In the genomic region with DNA sequence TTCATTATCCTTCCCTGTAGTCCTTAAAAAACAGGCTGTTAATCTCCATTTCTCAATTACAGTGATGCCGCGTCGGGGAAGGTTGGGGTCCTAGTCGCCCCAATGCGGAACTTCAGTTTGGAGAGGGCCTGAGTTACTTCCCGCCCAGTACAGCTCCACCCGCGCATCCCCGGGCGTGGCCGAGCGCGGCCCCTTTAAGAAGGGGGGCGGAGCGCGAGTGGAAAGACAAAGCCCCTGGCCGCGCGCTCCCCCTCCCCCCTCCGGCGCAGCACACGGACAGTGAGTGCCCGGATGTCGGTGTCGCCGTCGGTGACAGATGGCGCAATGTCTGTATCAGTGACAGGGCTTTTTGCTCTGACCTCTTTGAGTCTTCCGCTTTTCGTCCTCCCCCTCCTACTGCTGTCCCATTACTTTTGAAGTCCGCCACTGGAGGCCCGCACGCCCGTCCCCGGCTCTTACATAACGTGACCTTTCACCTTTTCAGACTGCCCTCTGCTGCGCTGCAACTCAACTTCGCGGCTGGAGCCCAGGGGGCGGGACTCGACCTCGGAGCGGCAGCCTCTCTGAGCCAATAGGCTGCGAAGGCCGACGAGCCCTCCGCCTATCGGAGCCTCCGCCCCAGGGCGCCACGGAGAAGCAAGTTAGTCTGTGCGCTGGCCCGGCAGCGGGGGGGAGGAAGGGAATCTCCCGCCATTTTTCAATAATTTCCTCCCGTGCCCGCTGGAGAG, we compare ENCODE assay signal across 8 mouse cellular contexts. TPM values are rescaled to one million over a fixed set of nuclear protein-coding genes. Genes with fewer than 3 reads are reported as not detected.
A peak's percentile ranks its signal among the peaks of the same experiment; 100 is the strongest.
DNase-seq lines count a peak whose midpoint lies in the region; ATAC-seq and TF ChIP-seq lines count a peak whose summit lies in the region.

A gene (plus strand): TSS at position 644 of the 728 bp plus-strand sequence.

- no peak; a peak in 1 of 4 replicates for TF ChIP-seq EP300 in MEL (IDR thresholded peaks at IDR 0.05; ENCODE audit: low read depth in 1 of 2, low read length in 2 of 2)

- peak; percentile 97 for ATAC-seq in forebrain, postnatal 0 days
- peak; percentile 97 for ATAC-seq in lung, embryonic 15.5 days (ENCODE audit: borderline replicate concordance, extremely low read depth, low FRiP score, low TSS enrichment)

- peak within 1 kb of the TSS; percentile 100 for H3K9ac ChIP-seq in MEL (ENCODE audit: control insufficient read depth, low read depth, low read length, poor library complexity, severe bottlenecking)
- H3K9ac ChIP-seq in forebrain, postnatal 0 days, result peak within 1 kb of the TSS; percentile 81
- H3K9ac ChIP-seq in lung, embryonic 15.5 days, result peak within 1 kb of the TSS; percentile 99

- peak within 1 kb of the TSS; percentile 97 to 99 for H3K4me3 ChIP-seq in MEL (ENCODE audit: control insufficient read depth in 1 of 2, insufficient read depth in 1 of 2, low read depth in 2 of 2, low read length in 2 of 2)
- H3K4me3 ChIP-seq in cerebellum, adult 2 months (replicated peaks; ENCODE audit: insufficient read depth, low read depth, low read length), result peak within 1 kb of the TSS; percentile 55
- H3K4me3 ChIP-seq in forebrain, postnatal 0 days (ENCODE audit: low read depth, low read length), result peak within 1 kb of the TSS; percentile 98
- peak within 1 kb of the TSS; percentile 95 for H3K4me3 ChIP-seq in lung, embryonic 15.5 days

- H3K36me3 ChIP-seq in MEL (ENCODE audit: control insufficient read depth in 1 of 2, insufficient read depth in 2 of 2, low read length in 2 of 2), result peaks cover 2 to 26% of the 10 kb centered on the region in 2 experiments; a peak in 3 of 4 replicates
- H3K36me3 ChIP-seq in forebrain, postnatal 0 days (ENCODE audit: insufficient read depth), result peaks cover 12% of the 10 kb centered on the region
- peaks cover 10% of the 10 kb centered on the region; the same call in 1 of the 2 replicates for H3K36me3 ChIP-seq in lung, embryonic 15.5 days

- peak within 1 kb of the TSS; percentile 96 for H3K27ac ChIP-seq in MEL (ENCODE audit: control insufficient read depth, low read depth, low read length)
- peak within 1 kb of the TSS; percentile 89 for H3K27ac ChIP-seq in cerebellum, adult 2 months (ENCODE audit: insufficient read depth, low read length)
- peak within 1 kb of the TSS; percentile 95 for H3K27ac ChIP-seq in forebrain, postnatal 0 days (ENCODE audit: low read depth, low read length)
- peak within 1 kb of the TSS; percentile 97 for H3K27ac ChIP-seq in lung, embryonic 15.5 days

- peaks cover 0 to 9% of the 10 kb centered on the region in 2 experiments; a peak in 3 of 4 replicates for H3K4me1 ChIP-seq in MEL (ENCODE audit: control insufficient read depth in 1 of 2, insufficient read depth in 2 of 2, low read length in 2 of 2)
- peaks cover 18% of the 10 kb centered on the region for H3K4me1 ChIP-seq in cerebellum, adult 2 months (ENCODE audit: control insufficient read depth, insufficient read depth, low read length)
- peaks cover 16% of the 10 kb centered on the region; the same call in 1 of the 2 replicates for H3K4me1 ChIP-seq in forebrain, postnatal 0 days (ENCODE audit: insufficient read depth)
- peaks cover 24% of the 10 kb centered on the region for H3K4me1 ChIP-seq in lung, embryonic 15.5 days

- peaks cover 39% of the 10 kb centered on the region for H3K79me2 ChIP-seq in MEL (ENCODE audit: control insufficient read depth, insufficient read depth, low read length, poor library complexity)

- DNase-seq in MEL (ENCODE audit: low read depth, low spot score), result peak; percentile 98
- DNase-seq in cerebellum, adult 2 months, result peak; percentile 99 to 100
- peak; percentile 98 for DNase-seq in forebrain, postnatal 0 days
- peak; percentile 98 for DNase-seq in heart, postnatal 4 days
- DNase-seq in layer of hippocampus, adult 8-10 months (ENCODE audit: low spot score in 2 of 2), result peak; percentile 98
- DNase-seq in ovary, adult 18-20 months (ENCODE audit: low spot score), result peak; percentile 99
- DNase-seq in thymus, postnatal 0 days (ENCODE audit: low spot score), result peak; percentile 97

- H3K4me2 ChIP-seq in forebrain, postnatal 0 days (ENCODE audit: low read depth), result peak within 1 kb of the TSS; percentile 72
- peak within 1 kb of the TSS; percentile 66 for H3K4me2 ChIP-seq in lung, embryonic 15.5 days

- H3K27me3 ChIP-seq in MEL (ENCODE audit: control insufficient read depth in 1 of 2, insufficient read depth in 2 of 2, low read length in 2 of 2), result no peaks in the 10 kb centered on the region
- no peaks in the 10 kb centered on the region for H3K27me3 ChIP-seq in cerebellum, adult 2 months (ENCODE audit: control insufficient read depth, insufficient read depth, low read length)
- H3K27me3 ChIP-seq in forebrain, postnatal 0 days (ENCODE audit: insufficient read depth, low read length), result no peaks in the 10 kb centered on the region
- H3K27me3 ChIP-seq in lung, embryonic 15.5 days, result no peaks in the 10 kb centered on the region

- no peak for TF ChIP-seq CTCF in MEL (IDR thresholded peaks at IDR 0.05 in 2 of 3, conservative IDR thresholded peaks at IDR 0.05 in 1 of 3; ENCODE audit: control insufficient read depth in 1 of 3, insufficient read depth in 1 of 3, low read depth in 2 of 3, low read length in 3 of 3, poor library complexity in 1 of 3, severe bottlenecking in 1 of 3)
- TF ChIP-seq CTCF in cerebellum, adult 2 months (IDR thresholded peaks at IDR 0.05; ENCODE audit: borderline replicate concordance, insufficient read depth, low read depth, low read length), result no peak
- peak; percentile 20 for TF ChIP-seq CTCF in forebrain, postnatal 0 days (IDR thresholded peaks at IDR 0.05; ENCODE audit: low read depth)

- under 1% methylated on average over 57 of the region's 57 CpGs for WGBS in cerebellum, adult 2 months
- WGBS in forebrain, postnatal 0 days, result under 1% methylated on average over 57 of the region's 57 CpGs
- WGBS in lung, embryonic 15.5 days, result under 1% methylated on average over 57 of the region's 57 CpGs

- TF ChIP-seq RAD21 in MEL (IDR thresholded peaks at IDR 0.05; ENCODE audit: low read depth, low read length), result no peak

- peak in 1 of 2 experiments; percentile 82; a peak in 3 of 4 replicates for TF ChIP-seq POLR2A in MEL (IDR thresholded peaks at IDR 0.05; ENCODE audit: control insufficient read depth in 1 of 2, insufficient read depth in 1 of 2, low read depth in 1 of 2, low read length in 2 of 2, poor library complexity in 1 of 2)
- TF ChIP-seq POLR2A in cerebellum, adult 2 months (IDR thresholded peaks at IDR 0.05; ENCODE audit: borderline replicate concordance, insufficient read depth, low read length), result peak; percentile 57

- H3K9me3 ChIP-seq in MEL (replicated peaks; ENCODE audit: insufficient read depth, low read length), result no peaks in the 10 kb centered on the region
- H3K9me3 ChIP-seq in forebrain, postnatal 0 days (ENCODE audit: low read length), result no peaks in the 10 kb centered on the region
- no peaks in the 10 kb centered on the region for H3K9me3 ChIP-seq in lung, embryonic 15.5 days

TF ChIP-seq in MEL, 35 proteins besides CTCF, POLR2A, EP300 and RAD21 (continues in another document):
- TF ChIP-seq HCFC1 (IDR thresholded peaks at IDR 0.05; ENCODE audit: low read depth, low read length) (peak; percentile 79), MYB (IDR thresholded peaks at IDR 0.05; ENCODE audit: low read depth, low read length) (no peak), UBTF (IDR thresholded peaks at IDR 0.05; ENCODE audit: borderline replicate concordance, insufficient read depth, low read depth, low read length) (no peak), BHLHE40 (IDR thresholded peaks at IDR 0.05; ENCODE audit: borderline replicate concordance, low read depth, low read length) (no peak; the same call in 1 of the 2 replicates), MAFK (IDR thresholded peaks at IDR 0.05; ENCODE audit: borderline replicate concordance, low read depth, low read length) (no peak), MAX (IDR thresholded peaks at IDR 0.05; ENCODE audit: low read length) (peak; percentile 32), MAZ (IDR thresholded peaks at IDR 0.05; ENCODE audit: low read depth, low read length) (peak; percentile 92), POLR2AphosphoS2 (IDR thresholded peaks at IDR 0.05; ENCODE audit: low read length) (peak; percentile 38; the same call in 1 of the 2 replicates), SIN3A (IDR thresholded peaks at IDR 0.05; ENCODE audit: low read length) (peak; percentile 80), CHD1 (IDR thresholded peaks at IDR 0.05; ENCODE audit: low read depth, low read length) (no peak), MXI1 (IDR thresholded peaks at IDR 0.05; ENCODE audit: low read depth, low read length) (peak; percentile 53; the same call in 1 of the 2 replicates), USF1 (IDR thresholded peaks at IDR 0.05; ENCODE audit: low read depth, low read length) (peak; percentile 3; the same call in 1 of the 2 replicates), USF2 (IDR thresholded peaks at IDR 0.05; ENCODE audit: borderline replicate concordance in 1 of 2, insufficient read depth in 1 of 2, low read depth in 1 of 2, low read length in 2 of 2) (no peak), ZKSCAN1 (IDR thresholded peaks at IDR 0.05; ENCODE audit: low read depth, low read length) (no peak), ZMIZ1 (IDR thresholded peaks at IDR 0.05; ENCODE audit: low read depth, low read length) (peak; percentile 95), TCF12 (IDR thresholded peaks at IDR 0.05; ENCODE audit: low read depth, low read length) (0 out of 2 replicates have a peak, but pooled peaks have one; percentile 14), MYC (IDR thresholded peaks at IDR 0.05; ENCODE audit: low read depth, low read length) (peak; percentile 76; the same call in 1 of the 2 replicates), GABPA (IDR thresholded peaks at IDR 0.05; ENCODE audit: low read depth, low read length) (no peak), E2F4 (IDR thresholded peaks at IDR 0.05; ENCODE audit: borderline replicate concordance, low read depth, low read length) (peak; percentile 60; the same call in 1 of the 2 replicates), ELF1 (IDR thresholded peaks at IDR 0.05; ENCODE audit: low read depth, low read length) (peak; percentile 66), NELFE (IDR thresholded peaks at IDR 0.05; ENCODE audit: low read depth, low read length) (peak; percentile 84), ZC3H11A (IDR thresholded peaks at IDR 0.05; ENCODE audit: low read depth, low read length) (no peak)

RNA-seq across cellular contexts. Expression of the gene that starts here (rescaled TPM):
- 69.1 and 72.9 TPM in 2 replicates for total RNA-seq in MEL (2012; rRNA removed)
- 10 to 100 TPM; 44.5 to 81.5 TPM for polyA plus RNA-seq in MEL (2012; ENCODE audit: insufficient read depth in 1 of 2, insufficient read length in 2 of 2, low read depth in 1 of 2, low replicate concordance in 2 of 2, missing spikeins in 1 of 2)
- polyA plus RNA-seq in cerebellum, adult 2 months (2012; rRNA removed), result 75.3 and 77.4 TPM in 2 replicates
- total RNA-seq in forebrain, postnatal 0 days (2014; rRNA removed), result 44.4 and 51.6 TPM in 2 replicates
- polyA plus RNA-seq in forebrain, postnatal 0 days (2015; fragmentation: Nextera tagmentation; extraction: Ambion mirVana), result 11.1 and 15.0 TPM in 2 replicates
- total RNA-seq in heart, postnatal 4 days (2021), result 10 to 100 TPM; 53.9 to 54.3 TPM
- 10 to 100 TPM; 67.3 to 95.8 (median 83.4) TPM for total RNA-seq in layer of hippocampus, adult 8-10 months (2022)
- polyA plus RNA-seq in lung, embryonic 15.5 days (2015; fragmentation: Nextera tagmentation; extraction: Ambion mirVana), result 47.5 and 47.9 TPM in 2 replicates
- polyA plus RNA-seq in thymus, postnatal 0 days (2015; fragmentation: Nextera tagmentation; extraction: Ambion mirVana), result 34.5 and 37.0 TPM in 2 replicates

Comparison
In these comparisons a context has a peak if more than half of its experiments do, and no peak if none do; other contexts are left out.
1. Peak in every context shown above with its lines: DNase-seq, ATAC-seq, H3K4me3 ChIP-seq and H3K27ac ChIP-seq.